Mouse (Mus musculus) heart, adult 2 months (tissue): Measurements from ENCODE around the gene Map2k6. TPM values are rescaled to one million over a fixed set of nuclear protein-coding genes. Genes with fewer than 3 reads are reported as not detected.

Experiments used
- DNase-seq, 2 experiments: peaks; one replicate each; pipeline ENCODE4 v3.0.0; 2021
- H3K27ac ChIP-seq: fragments of 200-600 bp; 2 replicates; pipeline ENCODE4 v1.8.1; 2022
- H3K27me3 ChIP-seq: fragments of 200-500 bp; 2 replicates; pipeline ENCODE4 v1.6.1; 2012; ENCODE audit warnings: mild to moderate bottlenecking, low read length, inconsistent platforms, mixed read lengths; ENCODE audit not compliant: control insufficient read depth, insufficient read depth
- H3K36me3 ChIP-seq: fragments of 200-500 bp; 2 replicates; pipeline ENCODE4 v1.6.1; 2012; ENCODE audit warnings: low read length, inconsistent platforms; ENCODE audit not compliant: control insufficient read depth, insufficient read depth
- H3K4me1 ChIP-seq: fragments of 200-500 bp; 2 replicates; pipeline ENCODE4 v1.6.1; 2011; ENCODE audit warnings: low read length; ENCODE audit not compliant: control insufficient read depth, insufficient read depth
- H3K4me3 ChIP-seq: fragments of 200-600 bp; 2 replicates; pipeline ENCODE4 v1.8.1; 2022
- H3K79me2 ChIP-seq: fragments of 200-500 bp; replicated peaks from 2 replicates; pipeline ENCODE4 v1.6.1; 2012; ENCODE audit warnings: mild to moderate bottlenecking, inconsistent platforms, low read length, moderate library complexity, mixed read lengths; ENCODE audit not compliant: control insufficient read depth, insufficient read depth
- H3K9ac ChIP-seq: fragments of 200-500 bp; 2 replicates; pipeline ENCODE4 v1.6.1; 2012; ENCODE audit warnings: low read depth, mild to moderate bottlenecking, control low read depth, inconsistent platforms, low read length, mixed read lengths
- CTCF ChIP-seq: fragments of 200-600 bp; IDR thresholded peaks from 2 replicates; pipeline ENCODE4 v1.8.1; 2022; ENCODE audit warnings: antibody characterized with exemption, mild to moderate bottlenecking, moderate library complexity
- EP300 ChIP-seq: fragments of 200-500 bp; IDR thresholded peaks from 2 replicates; pipeline ENCODE4 v1.6.1; 2011; ENCODE audit warnings: low read depth, low read length, control low read depth; ENCODE audit not compliant: insufficient read depth
- POLR2A ChIP-seq: fragments of 200-500 bp; IDR thresholded peaks from 2 replicates; pipeline ENCODE4 v1.6.1; 2011; ENCODE audit warnings: mild to moderate bottlenecking, low read depth, low read length, control low read depth; ENCODE audit not compliant: insufficient read depth
- WGBS: fragments of 180-500 bp; shearing (Covaris S2); methylation state at CpG from one replicate; pipeline ENCODE4 v1.1.7; 2018; 5-methylcytosine and 5-hydroxymethylcytosine counted together
- intact Hi-C: fragments of 180-260 bp; cut with DNase I; formaldehyde crosslinking; loops from one replicate; pipeline ENCODE4 v1.15.1; 2025
- polyA plus RNA-seq: library from polyadenylated mRNA; depleted of rRNA; stranded (reverse); fragments of >200 nt; gene quantifications from 2 replicates; pipeline ENCODE4 v1.2.3, GENCODE M21; 2012
- total RNA-seq, 2 experiments: library from RNA; stranded (reverse); gene quantifications; 2 replicates each; pipeline ENCODE4 v1.2.3; 2021

Gene Map2k6
- total and polyA plus RNA-seq, 3 experiments = 3.8 to 4.1 (median 3.8) TPM

DNA sequence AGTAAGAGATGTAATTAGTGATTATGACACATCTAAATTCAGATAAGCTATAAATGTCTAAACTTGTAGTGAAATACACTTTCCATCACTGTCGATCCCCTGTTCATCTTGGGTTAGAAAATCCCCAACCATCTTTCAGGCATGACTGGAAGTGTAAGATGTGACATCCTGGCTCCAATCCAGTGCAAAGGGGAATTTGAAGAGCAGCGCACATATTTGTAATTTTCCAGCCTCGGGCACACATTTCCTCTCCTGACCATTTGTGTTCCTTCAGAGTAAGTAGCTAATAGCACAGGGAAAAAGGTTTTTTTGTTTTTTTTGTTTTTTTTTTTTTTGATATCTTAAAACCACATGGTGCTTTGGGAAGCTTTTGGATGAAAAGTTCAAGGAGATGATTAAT, 146.5 kb downstream of the Map2k6 start:
- Histone ChIP-seq H3K9ac (no peak overlapping the region), H3K4me3 (no peak overlapping the region), H3K36me3 (no peaks in the 10 kb centered on the region), H3K79me2 (no peaks in the 10 kb centered on the region), H3K27me3 (no peaks in the 10 kb centered on the region), H3K4me1 (peaks cover 2% of the 10 kb centered on the region; the same call in 1 of the 2 replicates), H3K27ac (no peak overlapping the region)
- intact Hi-C loops = no loop called here
- 29% methylated on average over 3 of the region's 3 CpGs for WGBS
- TF ChIP-seq POLR2A = no peak
- no peak for TF ChIP-seq EP300
- no peak for TF ChIP-seq CTCF
- no peak for DNase-seq

DNA sequence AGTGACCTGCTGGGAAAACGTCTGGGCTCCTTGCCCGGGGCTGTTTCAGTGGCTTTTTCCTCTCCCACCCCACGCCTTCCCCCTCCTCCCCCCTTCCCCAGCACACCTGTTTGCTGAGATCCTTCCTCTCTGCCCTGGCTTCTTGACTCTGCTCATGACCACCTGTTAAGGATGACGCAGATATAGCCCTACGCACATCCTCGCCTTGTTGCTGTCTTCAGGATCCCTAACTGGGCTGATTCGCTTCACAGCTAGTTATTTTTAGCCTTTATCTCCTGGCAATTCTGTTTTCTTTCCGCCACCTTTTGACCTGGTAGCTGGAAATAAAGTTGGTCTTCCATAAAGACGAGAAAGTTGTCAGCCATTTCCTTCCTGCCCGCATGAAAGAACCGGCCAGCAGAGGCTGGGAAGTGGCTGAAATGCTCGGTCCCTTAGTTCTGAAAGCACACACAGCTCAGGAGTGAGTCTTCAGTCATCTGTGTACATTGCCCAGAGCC, 152.6 kb downstream of the Map2k6 start:
- H3K27ac ChIP-seq = peak overlapping the region; percentile 19; the same call in 1 of the 2 replicates
- TF ChIP-seq POLR2A (no peak), CTCF (0 out of 2 replicates have a peak, but pooled peaks have one; percentile 8)
- no peak overlapping the region for H3K4me3 ChIP-seq
- intact Hi-C loops = no loop called here
- H3K36me3 ChIP-seq = no peaks in the 10 kb centered on the region
- H3K27me3 ChIP-seq = no peaks in the 10 kb centered on the region
- no peaks in the 10 kb centered on the region for H3K79me2 ChIP-seq
- no peak overlapping the region for H3K9ac ChIP-seq
- WGBS = 14% methylated on average over 12 of the region's 12 CpGs
- H3K4me1 ChIP-seq = peaks cover 1% of the 10 kb centered on the region; the same call in 1 of the 2 replicates
- DNase-seq = no peak

GRCm38 (mm10) chr11:110562320-110563081, 163.6 kb downstream of the Map2k6 start:
- Histone ChIP-seq H3K4me1 (0 out of 2 replicates have a peak, but pooled peaks cover 1% of the 10 kb centered on the region), H3K79me2 (no peaks in the 10 kb centered on the region), H3K9ac (no peak overlapping the region), H3K4me3 (no peak overlapping the region), H3K27me3 (no peaks in the 10 kb centered on the region), H3K36me3 (no peaks in the 10 kb centered on the region), H3K27ac (no peak overlapping the region)
- intact Hi-C loops = loop anchor here (2.0 kb wide), 1 partner anchor 16 kb away; no protein-coding TSS in a partner anchor
- 62% methylated on average over 12 of the region's 12 CpGs for WGBS
- TF ChIP-seq EP300 (no peak), POLR2A (no peak), CTCF (no peak)
- no peak for DNase-seq

DNA sequence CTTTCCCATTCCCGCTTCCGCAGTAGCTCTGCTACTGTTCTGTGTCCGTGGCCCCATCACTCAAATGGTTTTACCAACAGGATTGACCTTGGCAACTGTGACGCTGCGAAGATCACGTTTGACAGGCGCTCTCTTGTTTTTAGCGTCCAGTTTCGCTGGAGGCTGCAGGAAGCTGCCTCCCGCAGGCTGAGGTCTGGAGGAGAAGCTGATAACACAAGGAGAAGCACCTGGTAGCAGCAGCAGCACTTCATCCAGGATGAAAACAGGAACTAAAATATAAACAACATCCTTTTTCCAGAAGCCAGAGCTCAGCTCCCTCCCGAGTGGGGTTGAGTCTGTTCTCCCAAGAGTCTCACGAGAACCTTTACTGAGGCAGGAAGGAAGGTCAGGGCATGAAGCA, 164.3 kb downstream of the Map2k6 start:
- Histone ChIP-seq H3K36me3 (no peaks in the 10 kb centered on the region), H3K27ac (no peak overlapping the region), H3K27me3 (no peaks in the 10 kb centered on the region), H3K79me2 (no peaks in the 10 kb centered on the region), H3K9ac (no peak overlapping the region), H3K4me1 (0 out of 2 replicates have a peak, but pooled peaks cover 1% of the 10 kb centered on the region), H3K4me3 (peak overlapping the region; percentile 26)
- 18% methylated on average over 12 of the region's 12 CpGs for WGBS
- peak in 1 of 2 experiments; percentile 24 for DNase-seq
- TF ChIP-seq EP300 (no peak), POLR2A (no peak), CTCF (no peak)
- intact Hi-C loops = loop anchor here (2.0 kb wide), 1 partner anchor 16 kb away; no protein-coding TSS in a partner anchor

DNA sequence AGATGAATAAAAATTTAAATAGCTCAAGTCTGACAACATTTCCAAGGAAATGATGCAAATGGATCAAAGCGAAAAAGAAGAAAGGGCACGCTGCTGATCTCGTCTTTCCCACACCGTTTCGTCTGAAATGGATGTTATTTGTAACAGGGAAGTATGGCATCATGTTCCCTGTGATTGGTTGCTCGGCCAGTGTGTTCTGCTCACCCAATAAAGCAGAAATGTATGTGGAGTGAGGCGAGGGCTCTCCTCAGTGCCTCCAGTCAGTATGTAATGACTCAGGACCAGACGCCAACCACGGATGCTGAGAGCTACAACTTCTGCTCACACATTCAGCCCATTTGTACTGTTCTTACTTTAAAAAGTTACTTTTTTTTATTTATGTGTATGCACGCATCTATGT, 164.9 kb downstream of the Map2k6 start:
- 0 out of 2 replicates have a peak, but pooled peaks cover 1% of the 10 kb centered on the region for H3K4me1 ChIP-seq
- no peak overlapping the region for H3K27ac ChIP-seq
- H3K9ac ChIP-seq = no peak overlapping the region
- DNase-seq = no peak
- no peaks in the 10 kb centered on the region for H3K36me3 ChIP-seq
- peak overlapping the region; percentile 26 for H3K4me3 ChIP-seq
- TF ChIP-seq CTCF (no peak), EP300 (no peak), POLR2A (no peak)
- intact Hi-C loops = loop anchor here (2.0 kb wide), 1 partner anchor 17 kb away; no protein-coding TSS in a partner anchor
- no peaks in the 10 kb centered on the region for H3K79me2 ChIP-seq
- 62% methylated on average over 10 of the region's 10 CpGs for WGBS
- H3K27me3 ChIP-seq = no peaks in the 10 kb centered on the region

DNA sequence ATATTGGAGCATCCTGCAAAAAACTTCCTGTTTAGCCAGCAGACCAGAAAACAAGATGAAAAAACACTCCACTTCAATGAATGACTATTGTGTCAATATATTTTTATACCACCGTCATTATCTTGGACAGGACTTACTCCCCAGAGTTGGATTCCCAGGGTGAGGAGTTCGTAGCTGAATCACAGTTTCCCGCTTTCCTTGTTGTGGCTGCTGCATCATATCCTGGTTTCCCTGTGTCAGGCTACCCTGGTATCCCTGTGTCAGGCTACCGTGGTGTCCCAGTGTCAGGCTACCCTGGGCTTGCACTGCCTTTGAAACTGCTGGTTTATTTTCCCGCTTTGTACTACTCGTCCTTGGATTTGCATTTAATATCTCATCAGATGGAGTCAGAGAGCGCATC, 167.4 kb downstream of the Map2k6 start:
- Histone ChIP-seq H3K27ac (no peak overlapping the region), H3K9ac (no peak overlapping the region), H3K4me3 (no peak overlapping the region), H3K79me2 (no peaks in the 10 kb centered on the region), H3K36me3 (no peaks in the 10 kb centered on the region), H3K27me3 (no peaks in the 10 kb centered on the region), H3K4me1 (0 out of 2 replicates have a peak, but pooled peaks cover 1% of the 10 kb centered on the region)
- 51% methylated on average over 7 of the region's 7 CpGs for WGBS
- intact Hi-C loops = no loop called here
- DNase-seq = no peak
- no peak for TF ChIP-seq CTCF
- TF ChIP-seq EP300 = no peak
- no peak for TF ChIP-seq POLR2A
